Mouse (Mus musculus): ENCODE measurements around the gene Samd11. TPM values are rescaled to one million over a fixed set of nuclear protein-coding genes. Genes with fewer than 3 reads are reported as not detected.

Samd11 gene
- polyA plus RNA-seq, 1 experiment from 2014 or later = 1.1 TPM

- H3K27ac ChIP-seq = peak overlapping the region; percentile 92
- peaks cover 62% of the 10 kb centered on the region for H3K36me3 ChIP-seq
- WGBS = 6% methylated on average over 17 of the region's 17 CpGs
- H3K4me3 ChIP-seq = peak overlapping the region; percentile 79
- no peak for DNase-seq (ENCODE audit: low spot score)
- H3K9me3 ChIP-seq = no peaks in the 10 kb centered on the region
- H3K4me1 ChIP-seq = peaks cover 20% of the 10 kb centered on the region
- peaks cover 7% of the 10 kb centered on the region; the same call in 1 of the 2 replicates for H3K27me3 ChIP-seq (ENCODE audit: insufficient read depth, poor library complexity, severe bottlenecking)
Observed at GRCm38 (mm10) chr4:156234021-156234501, 21.4 kb downstream of the Samd11 start.

GRCm38 (mm10) chr4:156228393-156229024, 26.9 kb downstream of the Samd11 start:
- Histone ChIP-seq H3K9me3 (no peaks in the 10 kb centered on the region), H3K36me3 (peaks cover 45% of the 10 kb centered on the region), H3K27ac (peak overlapping the region; percentile 36; the same call in 1 of the 2 replicates), H3K4me3 (peak overlapping the region; percentile 35), H3K4me1 (peaks cover 22% of the 10 kb centered on the region), H3K27me3 (ENCODE audit: insufficient read depth, poor library complexity, severe bottlenecking) (peaks cover 12% of the 10 kb centered on the region; the same call in 1 of the 2 replicates)
- 14% methylated on average over 12 of the region's 12 CpGs for WGBS
- no peak for DNase-seq (ENCODE audit: low spot score)

- peak overlapping the region; percentile 35 for H3K4me3 ChIP-seq
- 34% methylated on average over 18 of the region's 18 CpGs for WGBS
- peaks cover 12% of the 10 kb centered on the region; the same call in 1 of the 2 replicates for H3K27me3 ChIP-seq (ENCODE audit: insufficient read depth, poor library complexity, severe bottlenecking)
- no peak for DNase-seq (ENCODE audit: low spot score)
- H3K27ac ChIP-seq = peak overlapping the region; percentile 36; the same call in 1 of the 2 replicates
- peaks cover 40% of the 10 kb centered on the region for H3K36me3 ChIP-seq
- peaks cover 17% of the 10 kb centered on the region for H3K4me1 ChIP-seq
- H3K9me3 ChIP-seq = no peaks in the 10 kb centered on the region
Observed at GRCm38 (mm10) chr4:156227752-156228392, 27.6 kb downstream of the Samd11 start.

- Histone ChIP-seq H3K27me3 (ENCODE audit: insufficient read depth, poor library complexity, severe bottlenecking) (peaks cover 5% of the 10 kb centered on the region; the same call in 1 of the 2 replicates), H3K4me3 (no peak overlapping the region), H3K36me3 (peaks cover 6% of the 10 kb centered on the region), H3K4me1 (peaks cover 17% of the 10 kb centered on the region), H3K9me3 (no peaks in the 10 kb centered on the region), H3K27ac (no peak overlapping the region)
- no peak for DNase-seq (ENCODE audit: low spot score)
- 71% methylated on average over 2 of the region's 2 CpGs for WGBS
Observed at GRCm38 (mm10) chr4:156224276-156224675, 31.2 kb downstream of the Samd11 start.

GRCm38 (mm10) chr4:156219936-156220335, 35.5 kb downstream of the Samd11 start:
- H3K4me1 ChIP-seq = peaks cover 22% of the 10 kb centered on the region
- H3K27me3 ChIP-seq (ENCODE audit: insufficient read depth, poor library complexity, severe bottlenecking) = 0 out of 2 replicates have a peak, but pooled peaks cover 7% of the 10 kb centered on the region
- H3K9me3 ChIP-seq = no peaks in the 10 kb centered on the region
- H3K36me3 ChIP-seq = 0 out of 2 replicates have a peak, but pooled peaks cover 2% of the 10 kb centered on the region
- H3K27ac ChIP-seq = no peak overlapping the region
- H3K4me3 ChIP-seq = no peak overlapping the region
- no peak for DNase-seq (ENCODE audit: low spot score)
- 86% methylated on average over 11 of the region's 11 CpGs for WGBS

GRCm38 (mm10) chr4:156217838-156218237, 37.6 kb downstream of the Samd11 start:
- Histone ChIP-seq H3K9me3 (no peaks in the 10 kb centered on the region), H3K36me3 (0 out of 2 replicates have a peak, but pooled peaks cover 2% of the 10 kb centered on the region), H3K4me3 (no peak overlapping the region), H3K4me1 (peaks cover 22% of the 10 kb centered on the region), H3K27ac (no peak overlapping the region), H3K27me3 (ENCODE audit: insufficient read depth, poor library complexity, severe bottlenecking) (0 out of 2 replicates have a peak, but pooled peaks cover 7% of the 10 kb centered on the region)
- WGBS = 84% methylated on average over 16 of the region's 16 CpGs
- no peak for DNase-seq (ENCODE audit: low spot score)

GRCm38 (mm10) chr4:156217022-156217669, 38.3 kb downstream of the Samd11 start:
- 0 out of 2 replicates have a peak, but pooled peaks cover 7% of the 10 kb centered on the region for H3K27me3 ChIP-seq (ENCODE audit: insufficient read depth, poor library complexity, severe bottlenecking)
- H3K27ac ChIP-seq = peak overlapping the region; percentile 72; the same call in 1 of the 2 replicates
- 59% methylated on average over 16 of the region's 16 CpGs for WGBS
- no peaks in the 10 kb centered on the region for H3K9me3 ChIP-seq
- peaks cover 22% of the 10 kb centered on the region for H3K4me1 ChIP-seq
- no peak for DNase-seq (ENCODE audit: low spot score)
- no peak overlapping the region for H3K4me3 ChIP-seq
- H3K36me3 ChIP-seq = 0 out of 2 replicates have a peak, but pooled peaks cover 2% of the 10 kb centered on the region

- no peak for DNase-seq (ENCODE audit: low spot score)
- Histone ChIP-seq H3K9me3 (no peaks in the 10 kb centered on the region), H3K27me3 (ENCODE audit: insufficient read depth, poor library complexity, severe bottlenecking) (0 out of 2 replicates have a peak, but pooled peaks cover 7% of the 10 kb centered on the region), H3K27ac (peak overlapping the region; percentile 24), H3K4me1 (peaks cover 22% of the 10 kb centered on the region), H3K36me3 (no peaks in the 10 kb centered on the region), H3K4me3 (no peak overlapping the region)
- WGBS = 86% methylated on average over 2 of the region's 2 CpGs
Observed at GRCm38 (mm10) chr4:156216196-156216595, 39.3 kb downstream of the Samd11 start.

- no peak for DNase-seq (ENCODE audit: low spot score)
- peak within 1 kb of the TSS; percentile 72 for H3K27ac ChIP-seq
- H3K27me3 ChIP-seq (ENCODE audit: insufficient read depth, poor library complexity, severe bottlenecking) = 0 out of 2 replicates have a peak, but pooled peaks cover 7% of the 10 kb centered on the region
- no peak within 1 kb of the TSS for H3K4me3 ChIP-seq
- peaks cover 22% of the 10 kb centered on the region for H3K4me1 ChIP-seq
- 62% methylated on average over 4 of the region's 4 CpGs for WGBS
- no peaks in the 10 kb centered on the region for H3K9me3 ChIP-seq
- no peaks in the 10 kb centered on the region for H3K36me3 ChIP-seq
Observed at GRCm38 (mm10) chr4:156215649-156216048, 39.8 kb downstream of the Samd11 start, which contains the start of gene Perm1. Gene Perm1, plus strand, starts transcription at chr4:156215868.

GRCm38 (mm10) chr4:156213134-156213533, 42.3 kb downstream of the Samd11 start:
- no peak for DNase-seq (ENCODE audit: low spot score)
- no peak overlapping the region for H3K4me3 ChIP-seq
- no peaks in the 10 kb centered on the region for H3K27me3 ChIP-seq (ENCODE audit: insufficient read depth, poor library complexity, severe bottlenecking)
- peaks cover 22% of the 10 kb centered on the region for H3K4me1 ChIP-seq
- H3K9me3 ChIP-seq = no peaks in the 10 kb centered on the region
- 89% methylated on average over 13 of the region's 13 CpGs for WGBS
- no peaks in the 10 kb centered on the region for H3K36me3 ChIP-seq
- no peak overlapping the region for H3K27ac ChIP-seq

- H3K27ac ChIP-seq = no peak overlapping the region
- no peak overlapping the region for H3K4me3 ChIP-seq
- 66% methylated on average over 13 of the region's 13 CpGs for WGBS
- no peaks in the 10 kb centered on the region for H3K36me3 ChIP-seq
- no peaks in the 10 kb centered on the region for H3K9me3 ChIP-seq
- no peak for DNase-seq (ENCODE audit: low spot score)
- H3K4me1 ChIP-seq = no peaks in the 10 kb centered on the region
- 0 out of 2 replicates have a peak, but pooled peaks cover 3% of the 10 kb centered on the region for H3K27me3 ChIP-seq (ENCODE audit: insufficient read depth, poor library complexity, severe bottlenecking)
Observed at GRCm38 (mm10) chr4:156209963-156210635, 45.4 kb downstream of the Samd11 start.

- no peaks in the 10 kb centered on the region for H3K9me3 ChIP-seq
- peaks cover 12% of the 10 kb centered on the region for H3K27me3 ChIP-seq (ENCODE audit: insufficient read depth, poor library complexity, severe bottlenecking)
- WGBS = 86% methylated on average over 4 of the region's 4 CpGs
- no peaks in the 10 kb centered on the region for H3K36me3 ChIP-seq
- H3K27ac ChIP-seq = no peak overlapping the region
- H3K4me1 ChIP-seq = peaks cover 7% of the 10 kb centered on the region
- no peak overlapping the region for H3K4me3 ChIP-seq
- DNase-seq (ENCODE audit: low spot score) = no peak
Observed at GRCm38 (mm10) chr4:156208872-156209271, 46.6 kb downstream of the Samd11 start.
